Mouse (Mus musculus): ENCODE measurements around the gene Col18a1. TPM values are rescaled to one million over a fixed set of nuclear protein-coding genes. Genes with fewer than 3 reads are reported as not detected.
A peak's percentile ranks its signal among the peaks of the same experiment; 100 is the strongest.

The Col18a1 gene
- polyA plus RNA-seq, 1 experiment: 3.4 TPM

DNA sequence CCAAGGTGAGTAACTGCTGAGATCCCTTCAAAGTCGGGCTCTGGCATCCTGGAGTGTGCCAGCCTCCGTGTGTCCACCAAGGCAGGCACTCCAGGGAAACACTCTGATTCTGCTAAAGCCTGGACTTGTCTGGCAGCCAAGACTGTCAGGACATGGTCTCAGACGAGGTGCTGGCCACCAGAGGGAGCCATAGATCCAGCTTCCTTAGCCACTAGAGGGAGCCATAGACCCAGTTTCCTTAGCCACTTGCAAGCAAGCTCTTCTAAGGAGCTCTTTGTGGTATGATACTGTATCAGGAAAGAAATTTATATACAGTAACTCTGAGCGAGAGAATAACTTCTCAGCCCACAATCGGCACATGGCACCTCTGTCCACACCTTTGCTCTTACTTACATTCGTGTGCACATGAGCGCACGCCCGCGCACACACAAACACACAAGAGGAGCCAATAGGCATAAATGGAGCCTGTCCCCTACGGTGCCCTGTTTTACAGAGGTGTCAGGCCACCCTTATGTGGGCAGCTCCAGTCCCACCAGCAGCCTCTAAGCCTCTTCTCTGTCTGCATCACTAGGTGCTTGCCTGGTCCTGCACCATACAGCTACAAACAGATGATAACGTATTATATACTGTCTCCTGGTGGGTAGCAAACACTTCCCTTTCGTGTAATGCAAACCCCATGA lies 35.6 kb downstream of the Col18a1 start:
- H3K27ac ChIP-seq (ENCODE audit: control insufficient read depth, insufficient read depth, low read depth, low read length, poor library complexity): no peak overlapping the region
- H3K4me3 ChIP-seq (replicated peaks; ENCODE audit: control insufficient read depth, low read depth, low read length): no peak overlapping the region

DNA sequence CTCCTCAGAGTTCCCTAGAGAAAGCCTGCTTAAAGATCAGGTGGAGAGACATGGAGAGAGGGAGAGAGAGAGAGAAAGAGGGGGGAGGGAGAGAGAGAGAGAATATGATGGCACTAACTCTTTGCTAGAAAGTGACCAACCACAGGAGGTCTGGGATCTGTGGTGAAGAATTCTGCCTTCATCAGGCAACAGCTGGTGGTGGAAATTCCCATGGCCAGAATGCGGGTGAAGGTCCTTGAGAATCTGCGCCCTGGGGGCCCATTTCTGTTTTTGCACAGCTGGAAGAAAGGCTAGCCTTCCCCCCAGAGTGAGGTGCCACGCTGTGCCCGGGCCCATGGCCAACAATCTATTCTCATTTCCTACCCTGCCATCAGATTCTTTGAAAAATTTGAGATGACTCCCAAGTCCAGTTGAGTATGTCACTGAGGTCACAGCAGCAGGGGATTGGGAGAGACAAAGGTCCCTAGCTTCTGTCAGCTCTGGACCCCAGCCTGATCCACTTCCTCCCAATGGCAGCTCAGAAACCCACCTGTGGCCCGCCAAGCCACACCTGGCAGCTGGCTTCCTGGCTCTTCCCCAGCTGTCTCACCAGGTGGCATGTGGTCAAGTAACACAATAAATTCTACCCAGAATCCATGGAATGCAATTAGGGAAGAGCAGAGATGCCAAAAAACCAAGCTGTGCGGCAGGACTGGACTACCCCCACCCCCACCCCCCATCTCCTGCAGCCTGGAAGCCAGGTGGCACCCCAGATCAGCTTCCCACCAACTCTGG lies 36.5 kb downstream of the Col18a1 start:
- H3K4me1 ChIP-seq (ENCODE audit: control insufficient read depth, insufficient read depth, low read length): no peaks in the 10 kb centered on the region
- H3K27ac ChIP-seq (ENCODE audit: control insufficient read depth, insufficient read depth, low read depth, low read length, poor library complexity): no peak overlapping the region
- TF ChIP-seq CTCF (IDR thresholded peaks at IDR 0.05; ENCODE audit: control insufficient read depth, insufficient read depth, low read length) (no peak), POLR2A (IDR thresholded peaks at IDR 0.05; ENCODE audit: borderline replicate concordance, control insufficient read depth, low read depth, low read length) (no peak)
- H3K4me3 ChIP-seq (replicated peaks; ENCODE audit: control insufficient read depth, low read depth, low read length): no peak overlapping the region
- WGBS: 70% methylated on average over 6 of the region's 6 CpGs

More for the DNA sequence above, 35.6 kb downstream of the Col18a1 start:
- 47% methylated on average over 13 of the region's 13 CpGs for WGBS
- no peaks in the 10 kb centered on the region for H3K4me1 ChIP-seq (ENCODE audit: control insufficient read depth, insufficient read depth, low read length)
- TF ChIP-seq POLR2A (IDR thresholded peaks at IDR 0.05; ENCODE audit: borderline replicate concordance, control insufficient read depth, low read depth, low read length) (no peak), CTCF (IDR thresholded peaks at IDR 0.05; ENCODE audit: control insufficient read depth, insufficient read depth, low read length) (peak; percentile 100)

DNA sequence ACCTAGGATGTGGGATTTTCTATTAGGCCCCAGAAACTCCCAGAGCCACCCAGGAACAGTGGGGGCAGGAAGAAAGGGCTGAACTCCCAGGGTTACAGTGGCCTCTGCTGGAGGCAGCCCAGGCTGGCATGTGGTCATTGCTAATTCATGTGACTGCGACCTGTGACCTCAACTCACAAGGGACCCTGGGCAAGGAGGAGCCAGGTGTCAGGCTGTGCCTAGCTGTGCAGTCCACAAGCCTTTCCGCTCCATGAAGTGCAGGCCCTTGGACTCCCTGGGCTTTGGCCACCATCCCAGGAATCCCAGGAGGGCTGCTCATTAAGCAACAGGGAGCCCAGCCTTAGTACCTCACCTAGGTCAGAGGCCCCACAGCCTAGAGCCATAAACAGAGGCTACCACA lies 38.4 kb downstream of the Col18a1 start:
- 66% methylated on average over 2 of the region's 2 CpGs for WGBS
- no peak overlapping the region for H3K4me3 ChIP-seq (replicated peaks; ENCODE audit: control insufficient read depth, low read depth, low read length)
- TF ChIP-seq POLR2A (IDR thresholded peaks at IDR 0.05; ENCODE audit: borderline replicate concordance, control insufficient read depth, low read depth, low read length) (no peak), CTCF (IDR thresholded peaks at IDR 0.05; ENCODE audit: control insufficient read depth, insufficient read depth, low read length) (no peak)
- H3K27ac ChIP-seq (ENCODE audit: control insufficient read depth, insufficient read depth, low read depth, low read length, poor library complexity): no peak overlapping the region
- H3K4me1 ChIP-seq (ENCODE audit: control insufficient read depth, insufficient read depth, low read length): no peaks in the 10 kb centered on the region

DNA sequence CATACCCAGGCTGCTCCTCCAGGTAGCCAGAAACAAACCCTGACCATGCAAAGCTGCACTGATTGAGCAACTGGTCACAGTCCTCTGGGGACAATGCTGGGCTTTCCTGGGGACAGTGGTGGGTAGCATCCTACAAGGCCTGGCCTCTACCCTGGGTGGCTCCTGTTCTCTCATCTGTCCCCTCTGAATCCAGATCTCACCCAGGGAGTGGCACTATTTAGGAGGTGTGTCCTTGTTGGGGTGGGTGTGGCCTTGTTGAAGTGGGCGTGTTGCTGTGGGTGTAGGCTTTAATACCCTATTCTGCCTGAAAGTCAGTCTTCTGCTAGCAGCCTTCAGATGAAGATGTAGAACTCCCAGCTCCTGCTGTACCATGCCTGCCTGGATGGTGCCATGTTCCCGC lies 39.8 kb downstream of the Col18a1 start:
- no peak for TF ChIP-seq POLR2A (IDR thresholded peaks at IDR 0.05; ENCODE audit: borderline replicate concordance, control insufficient read depth, low read depth, low read length)
- TF ChIP-seq CTCF (IDR thresholded peaks at IDR 0.05; ENCODE audit: control insufficient read depth, insufficient read depth, low read length): no peak
- H3K27ac ChIP-seq (ENCODE audit: control insufficient read depth, insufficient read depth, low read depth, low read length, poor library complexity): no peak overlapping the region
- 78% methylated on average over 2 of the region's 2 CpGs for WGBS
- no peaks in the 10 kb centered on the region for H3K4me1 ChIP-seq (ENCODE audit: control insufficient read depth, insufficient read depth, low read length)
- H3K4me3 ChIP-seq (replicated peaks; ENCODE audit: control insufficient read depth, low read depth, low read length): no peak overlapping the region

DNA sequence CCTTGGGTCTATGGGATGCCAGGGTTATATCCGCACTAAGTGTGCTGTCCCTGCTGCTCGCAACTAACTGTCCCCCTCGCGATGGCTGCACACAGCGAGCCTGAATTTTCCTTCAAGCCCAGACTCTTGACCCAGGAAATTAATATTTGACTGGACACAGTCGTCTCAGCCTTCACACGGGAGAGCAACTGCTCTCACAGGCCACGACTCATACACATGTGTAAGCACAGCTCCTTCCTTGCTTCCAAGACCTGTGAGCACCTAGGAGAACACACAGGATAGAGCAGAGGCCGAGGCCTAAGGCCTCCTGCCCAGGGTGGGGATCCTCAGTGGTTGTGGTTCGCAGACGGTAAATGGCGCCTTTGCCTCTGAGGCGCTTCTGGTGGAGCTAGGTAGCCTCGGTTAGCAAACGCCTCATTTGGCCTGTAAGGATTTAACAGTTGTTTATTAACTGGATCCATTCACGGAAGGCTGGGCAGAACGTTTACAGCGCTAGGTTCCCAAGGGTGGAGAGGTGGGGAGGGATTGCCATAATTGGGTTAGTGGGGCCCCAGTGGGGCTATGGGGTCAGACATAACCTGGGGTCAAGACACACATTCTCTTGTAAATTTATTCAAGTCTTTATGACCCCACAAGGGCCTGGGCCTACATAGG lies 41.1 kb downstream of the Col18a1 start:
- no peak for TF ChIP-seq POLR2A (IDR thresholded peaks at IDR 0.05; ENCODE audit: borderline replicate concordance, control insufficient read depth, low read depth, low read length)
- no peak for TF ChIP-seq CTCF (IDR thresholded peaks at IDR 0.05; ENCODE audit: control insufficient read depth, insufficient read depth, low read length)
- Histone ChIP-seq H3K4me3 (replicated peaks; ENCODE audit: control insufficient read depth, low read depth, low read length) (no peak overlapping the region), H3K4me1 (ENCODE audit: control insufficient read depth, insufficient read depth, low read length) (no peaks in the 10 kb centered on the region), H3K27ac (ENCODE audit: control insufficient read depth, insufficient read depth, low read depth, low read length, poor library complexity) (no peak overlapping the region; the same call in 1 of the 2 replicates)
- 86% methylated on average over 18 of the region's 18 CpGs for WGBS

DNA sequence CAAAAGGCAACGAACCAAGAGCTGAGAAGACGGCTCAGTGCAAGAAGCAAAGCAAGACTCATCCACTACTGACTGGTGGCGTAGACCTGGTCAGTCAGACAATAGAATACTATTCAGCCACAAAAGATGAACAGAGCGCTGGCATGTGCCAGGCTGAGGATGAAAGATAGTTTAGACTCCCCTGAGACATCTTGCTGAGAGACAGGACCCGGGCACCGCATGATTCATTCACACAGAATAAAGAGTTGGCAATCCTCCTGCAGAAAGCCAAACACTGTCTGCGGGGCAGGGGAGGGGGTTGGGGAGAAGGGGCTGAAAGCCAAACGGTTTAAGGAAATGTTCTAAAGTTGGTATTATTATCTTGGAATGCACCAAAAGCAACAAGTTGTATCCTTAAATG lies 42.4 kb downstream of the Col18a1 start:
- H3K4me1 ChIP-seq (ENCODE audit: control insufficient read depth, insufficient read depth, low read length): no peaks in the 10 kb centered on the region

DNA sequence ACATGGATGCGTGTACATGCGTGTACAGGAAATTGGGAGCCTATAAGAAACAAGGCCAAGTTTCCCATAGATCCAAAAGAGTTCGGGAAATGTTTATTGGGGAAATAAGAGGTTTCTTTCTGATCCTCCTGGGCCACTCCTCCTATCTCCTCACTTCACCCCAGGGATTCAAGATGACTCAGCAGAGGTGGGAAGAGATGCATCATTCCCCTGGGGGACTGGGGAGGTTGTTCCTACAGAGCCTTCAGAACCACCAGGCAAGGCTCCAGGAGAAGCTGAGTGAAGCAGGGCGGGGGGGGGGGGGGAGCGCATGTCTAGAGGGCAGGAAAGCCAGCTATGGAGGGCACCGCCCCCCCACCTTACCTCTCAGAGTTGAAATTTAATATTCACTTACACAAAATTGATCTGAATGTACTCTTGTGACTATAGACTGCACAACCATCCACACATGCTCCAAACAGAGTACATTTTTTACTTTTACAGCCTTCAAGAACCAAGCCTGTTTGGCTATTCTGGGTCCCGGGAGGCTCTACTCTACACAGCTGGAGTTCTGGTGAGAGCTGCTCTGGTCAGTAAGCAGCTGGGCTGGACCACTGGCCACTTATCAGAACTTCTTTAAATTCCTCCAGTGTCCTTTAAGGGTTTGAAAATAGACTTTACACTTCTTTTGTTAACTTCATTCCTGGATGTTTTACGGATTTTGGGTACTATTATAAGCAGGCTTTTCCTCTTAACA lies 44.9 kb downstream of the Col18a1 start:
- no peaks in the 10 kb centered on the region; the same call in 1 of the 2 replicates for H3K4me1 ChIP-seq (ENCODE audit: control insufficient read depth, insufficient read depth, low read length)
- H3K27ac ChIP-seq (ENCODE audit: control insufficient read depth, insufficient read depth, low read depth, low read length, poor library complexity): no peak overlapping the region
- H3K4me3 ChIP-seq (replicated peaks; ENCODE audit: control insufficient read depth, low read depth, low read length): no peak overlapping the region
- WGBS: 83% methylated on average over 8 of the region's 8 CpGs
- TF ChIP-seq CTCF (IDR thresholded peaks at IDR 0.05; ENCODE audit: control insufficient read depth, insufficient read depth, low read length): no peak
- TF ChIP-seq POLR2A (IDR thresholded peaks at IDR 0.05; ENCODE audit: borderline replicate concordance, control insufficient read depth, low read depth, low read length): no peak

More for the DNA sequence above, 42.4 kb downstream of the Col18a1 start:
- no peak overlapping the region for H3K27ac ChIP-seq (ENCODE audit: control insufficient read depth, insufficient read depth, low read depth, low read length, poor library complexity)
- WGBS: 83% methylated on average over 8 of the region's 8 CpGs
- no peak overlapping the region for H3K4me3 ChIP-seq (replicated peaks; ENCODE audit: control insufficient read depth, low read depth, low read length)
- TF ChIP-seq POLR2A (IDR thresholded peaks at IDR 0.05; ENCODE audit: borderline replicate concordance, control insufficient read depth, low read depth, low read length) (no peak), CTCF (IDR thresholded peaks at IDR 0.05; ENCODE audit: control insufficient read depth, insufficient read depth, low read length) (no peak)

All from bone marrow, adult 2 months (tissue).